Mouse (Mus musculus) embryonic facial prominence, embryonic 12.5 days (tissue): Measurements from ENCODE around the gene Uts2. TPM values are rescaled to one million over a fixed set of nuclear protein-coding genes. Genes with fewer than 3 reads are reported as not detected.

Source experiments
- polyA plus RNA-seq: library from polyadenylated mRNA; unstranded; fragments of >200 nt; fragmentation: Nextera tagmentation; extraction: Ambion mirVana; gene quantifications from 2 replicates; pipeline ENCODE4 v1.2.1, GENCODE M21; 2016

The Uts2 gene
- polyA plus RNA-seq, 1 experiment from 2014 or later = not detected

Other genes with a start within 250 kb of the Uts2 start
- 26.9 and 27.8 TPM in 2 replicates for gene Errfi1, start 143.2 kb upstream of the Uts2 start, polyA plus RNA-seq
- 425 and 444 TPM in 2 replicates for gene Park7, start 82.7 kb upstream of the Uts2 start, polyA plus RNA-seq
- 0.29 and 1.0 TPM in 2 replicates for gene Tnfrsf9, start 82.5 kb upstream of the Uts2 start, polyA plus RNA-seq
- gene Per3, start 47.6 kb downstream of the Uts2 start, polyA plus RNA-seq = 6.8 and 8.1 TPM in 2 replicates
- 103 and 111 TPM in 2 replicates for gene Vamp3, start 60.9 kb downstream of the Uts2 start, polyA plus RNA-seq
- not detected in 2 replicates for gene Gm13090, start 92.5 kb downstream of the Uts2 start, polyA plus RNA-seq